Mouse (Mus musculus): ENCODE results near the gene Dmd. TPM values are rescaled to one million over a fixed set of nuclear protein-coding genes. Genes with fewer than 3 reads are reported as not detected.

Dmd gene
- polyA plus RNA-seq, 1 experiment from 2014 or later, result 52.8 TPM

DNA sequence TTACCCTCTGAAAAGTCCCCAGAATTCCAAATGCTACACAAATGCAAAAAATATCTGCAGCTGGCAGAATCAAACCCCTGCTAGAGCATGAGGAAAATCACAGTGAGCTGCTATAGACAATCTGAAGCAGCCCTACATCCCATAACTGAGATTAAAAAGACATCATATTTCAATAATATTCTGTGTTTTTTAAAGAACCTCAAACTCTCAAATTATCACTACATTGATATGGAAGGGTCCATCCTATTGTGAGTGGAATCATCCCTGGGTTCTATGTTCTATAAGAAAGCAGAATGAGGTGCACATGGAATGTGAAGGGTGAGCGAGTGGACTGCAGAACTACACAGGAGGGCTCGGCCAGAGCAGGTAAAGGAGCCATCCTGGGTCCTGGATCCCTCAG, 2300.7 kb downstream of the Dmd start, which contains the start of gene Fthl17a:
Fthl17a (plus strand) TSS at position 301 of the 400 bp plus-strand sequence.
- Histone ChIP-seq H3K27me3 (ENCODE audit: control insufficient read depth, insufficient read depth, low read length) (no peaks in the 10 kb centered on the region), H3K9me3 (ENCODE audit: control insufficient read depth, low read length) (no peaks in the 10 kb centered on the region), H3K4me2 (ENCODE audit: low read depth, low read length) (no peak within 1 kb of the TSS), H3K36me3 (ENCODE audit: control insufficient read depth, insufficient read depth, low read length) (no peaks in the 10 kb centered on the region), H3K4me3 (ENCODE audit: low read depth, low read length) (no peak within 1 kb of the TSS), H3K27ac (ENCODE audit: low read depth, low read length) (no peak within 1 kb of the TSS), H3K4me1 (ENCODE audit: control insufficient read depth, insufficient read depth, low read length) (no peaks in the 10 kb centered on the region), H3K9ac (replicated peaks; ENCODE audit: low read depth, low read length) (no peak within 1 kb of the TSS)
- ATAC-seq (ENCODE audit: low read depth), result no peak
- 90% methylated on average over 2 of the region's 2 CpGs for WGBS
